Mouse (Mus musculus): ENCODE data around the gene Vmn1r223. TPM values are rescaled to one million over a fixed set of nuclear protein-coding genes. Genes with fewer than 3 reads are reported as not detected.
"Not testable (repeated sequence)": the region's sequence is repeated elsewhere in the genome, so short reads cannot be mapped to it uniquely, and the experiment has no call there.

The Vmn1r223 gene
- polyA plus RNA-seq (2014; fragmentation: Nextera tagmentation; extraction: Ambion mirVana) = not detected in 2 replicates

GRCm38 (mm10) chr13:23246834-23247233 is at the start of gene Vmn1r223:
Vmn1r223 (plus strand) TSS chr13:23247134.
- WGBS = 78% methylated on average over 1 of the region's 1 CpGs
- not testable (repeated sequence) for H3K4me3 ChIP-seq (ENCODE audit: low read length); H3K36me3 ChIP-seq (ENCODE audit: control insufficient read depth, insufficient read depth, low read length); H3K27me3 ChIP-seq (ENCODE audit: control insufficient read depth, insufficient read depth, low read length); H3K4me1 ChIP-seq (ENCODE audit: control insufficient read depth, insufficient read depth, low read length); H3K9ac ChIP-seq (ENCODE audit: low read depth, low read length); H3K9me3 ChIP-seq (ENCODE audit: control insufficient read depth, low read length); ATAC-seq (ENCODE audit: low FRiP score, low TSS enrichment); H3K4me2 ChIP-seq (replicated peaks; ENCODE audit: low read depth, low read length); H3K27ac ChIP-seq (ENCODE audit: low read depth, low read length)

GRCm38 (mm10) chr13:23203885-23204284 is 43.0 kb upstream of the Vmn1r223 start:
- not testable (repeated sequence) for H3K9ac ChIP-seq (ENCODE audit: low read depth, low read length); H3K36me3 ChIP-seq (ENCODE audit: control insufficient read depth, insufficient read depth, low read length); H3K9me3 ChIP-seq (ENCODE audit: control insufficient read depth, low read length); H3K4me1 ChIP-seq (ENCODE audit: control insufficient read depth, insufficient read depth, low read length); H3K4me2 ChIP-seq (replicated peaks; ENCODE audit: low read depth, low read length); H3K27me3 ChIP-seq (ENCODE audit: control insufficient read depth, insufficient read depth, low read length); H3K4me3 ChIP-seq (ENCODE audit: low read length); H3K27ac ChIP-seq (ENCODE audit: low read depth, low read length); ATAC-seq (ENCODE audit: low FRiP score, low TSS enrichment)
- 80% methylated on average over 1 of the region's 1 CpGs for WGBS

DNA sequence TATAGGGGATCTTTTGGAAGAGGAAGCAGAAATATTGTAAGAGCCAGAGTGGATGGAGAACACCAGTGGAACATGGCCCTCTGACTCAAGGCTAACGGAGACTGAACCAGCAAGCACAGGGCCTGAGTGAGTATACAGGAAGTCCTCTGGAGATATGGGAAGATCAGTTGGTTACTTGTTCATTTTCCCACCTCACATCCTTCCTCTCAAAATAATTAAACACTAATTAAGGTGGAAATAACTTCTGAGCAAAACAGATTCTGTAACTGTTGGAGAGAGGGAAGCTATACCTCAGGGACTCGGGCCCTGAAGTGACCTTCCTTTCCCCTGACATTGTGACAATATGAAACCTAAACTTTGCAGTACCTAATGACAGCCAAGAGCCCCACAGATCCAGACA is 33.1 kb upstream of the Vmn1r223 start, which contains the start of gene Vmn1r221:
Gene Vmn1r221 (plus strand): TSS at position 301 of the 400 bp plus-strand sequence.
- not testable (repeated sequence) for H3K9ac ChIP-seq (ENCODE audit: low read depth, low read length); H3K4me3 ChIP-seq (ENCODE audit: low read length); H3K27ac ChIP-seq (ENCODE audit: low read depth, low read length); H3K9me3 ChIP-seq (ENCODE audit: control insufficient read depth, low read length); H3K4me2 ChIP-seq (replicated peaks; ENCODE audit: low read depth, low read length); H3K4me1 ChIP-seq (ENCODE audit: control insufficient read depth, insufficient read depth, low read length); H3K36me3 ChIP-seq (ENCODE audit: control insufficient read depth, insufficient read depth, low read length); H3K27me3 ChIP-seq (ENCODE audit: control insufficient read depth, insufficient read depth, low read length); ATAC-seq (ENCODE audit: low FRiP score, low TSS enrichment)
- 88% methylated on average over 2 of the region's 2 CpGs for WGBS

GRCm38 (mm10) chr13:23235847-23236246 is 11.1 kb upstream of the Vmn1r223 start, which contains the start of gene Vmn1r222:
Vmn1r222 (minus strand) TSS chr13:23235947.
- not testable (repeated sequence) for H3K4me3 ChIP-seq (ENCODE audit: low read length); H3K27me3 ChIP-seq (ENCODE audit: control insufficient read depth, insufficient read depth, low read length); H3K27ac ChIP-seq (ENCODE audit: low read depth, low read length); H3K36me3 ChIP-seq (ENCODE audit: control insufficient read depth, insufficient read depth, low read length); H3K9me3 ChIP-seq (ENCODE audit: control insufficient read depth, low read length); ATAC-seq (ENCODE audit: low FRiP score, low TSS enrichment); H3K4me2 ChIP-seq (replicated peaks; ENCODE audit: low read depth, low read length); H3K4me1 ChIP-seq (ENCODE audit: control insufficient read depth, insufficient read depth, low read length); H3K9ac ChIP-seq (ENCODE audit: low read depth, low read length)

- 88% methylated on average over 2 of the region's 2 CpGs for WGBS
- ATAC-seq (ENCODE audit: low FRiP score, low TSS enrichment) = no peak
- no peak overlapping the region for H3K4me3 ChIP-seq (ENCODE audit: low read length)
- no peaks in the 10 kb centered on the region for H3K36me3 ChIP-seq (ENCODE audit: control insufficient read depth, insufficient read depth, low read length)
- no peak overlapping the region for H3K9ac ChIP-seq (ENCODE audit: low read depth, low read length)
- H3K27me3 ChIP-seq (ENCODE audit: control insufficient read depth, insufficient read depth, low read length) = no peaks in the 10 kb centered on the region
- H3K27ac ChIP-seq (ENCODE audit: low read depth, low read length) = no peak overlapping the region
- peaks cover 2% of the 10 kb centered on the region; the same call in 1 of the 2 replicates for H3K9me3 ChIP-seq (ENCODE audit: control insufficient read depth, low read length)
- H3K4me1 ChIP-seq (ENCODE audit: control insufficient read depth, insufficient read depth, low read length) = no peaks in the 10 kb centered on the region
- no peak overlapping the region for H3K4me2 ChIP-seq (replicated peaks; ENCODE audit: low read depth, low read length)
Measured at GRCm38 (mm10) chr13:23258546-23259048, 11.7 kb downstream of the Vmn1r223 start.

DNA sequence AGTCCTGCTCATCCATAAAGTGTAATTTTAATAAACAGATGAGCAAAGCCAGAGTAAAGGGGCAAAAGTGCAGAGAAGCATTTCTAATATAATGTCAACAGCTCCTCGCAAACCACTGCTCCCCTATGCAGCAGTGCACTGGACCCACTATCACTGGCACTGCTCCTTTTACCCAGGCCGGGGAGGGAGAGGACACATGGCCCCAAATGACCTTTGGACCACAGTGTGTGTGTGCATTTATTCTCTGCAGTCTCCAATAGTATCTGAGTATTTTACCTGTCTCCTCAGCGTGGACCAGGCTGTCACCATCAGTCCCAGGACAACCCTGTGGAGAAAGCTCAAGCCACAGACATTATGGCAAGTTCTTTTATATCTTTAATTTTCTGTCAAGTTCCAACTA is 21.7 kb downstream of the Vmn1r223 start:
- 95% methylated on average over 2 of the region's 3 CpGs for WGBS
- not testable (repeated sequence) for H3K9ac ChIP-seq (ENCODE audit: low read depth, low read length); H3K4me3 ChIP-seq (ENCODE audit: low read length); H3K4me2 ChIP-seq (replicated peaks; ENCODE audit: low read depth, low read length); H3K36me3 ChIP-seq (ENCODE audit: control insufficient read depth, insufficient read depth, low read length); H3K27me3 ChIP-seq (ENCODE audit: control insufficient read depth, insufficient read depth, low read length); H3K4me1 ChIP-seq (ENCODE audit: control insufficient read depth, insufficient read depth, low read length); H3K9me3 ChIP-seq (ENCODE audit: control insufficient read depth, low read length); H3K27ac ChIP-seq (ENCODE audit: low read depth, low read length)
- ATAC-seq (ENCODE audit: low FRiP score, low TSS enrichment) = 0 out of 2 replicates have a peak, but pooled peaks have one; percentile 32

DNA sequence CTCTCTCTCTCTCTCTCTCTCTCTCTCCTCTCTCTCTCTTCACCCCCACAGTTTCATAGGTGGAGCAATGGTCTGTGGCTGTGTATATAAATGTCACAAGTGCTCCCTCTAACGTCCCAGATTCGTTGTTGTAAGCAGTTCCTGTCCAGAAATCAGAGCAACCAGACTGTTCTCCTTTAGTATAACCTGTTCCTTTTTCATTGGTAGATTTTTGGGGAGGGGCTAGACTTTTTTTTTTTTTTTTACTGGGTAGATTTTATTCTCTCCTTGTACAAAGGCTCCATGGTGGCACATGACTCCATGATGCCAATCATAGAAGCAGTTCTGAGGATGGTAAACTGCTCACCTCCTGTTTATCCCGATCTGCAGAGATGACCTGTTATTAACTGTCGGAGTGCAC is 22.2 kb downstream of the Vmn1r223 start:
- not testable (repeated sequence) for H3K4me3 ChIP-seq (ENCODE audit: low read length); H3K27me3 ChIP-seq (ENCODE audit: control insufficient read depth, insufficient read depth, low read length); H3K9ac ChIP-seq (ENCODE audit: low read depth, low read length); H3K36me3 ChIP-seq (ENCODE audit: control insufficient read depth, insufficient read depth, low read length); H3K27ac ChIP-seq (ENCODE audit: low read depth, low read length); H3K4me1 ChIP-seq (ENCODE audit: control insufficient read depth, insufficient read depth, low read length); H3K9me3 ChIP-seq (ENCODE audit: control insufficient read depth, low read length); H3K4me2 ChIP-seq (replicated peaks; ENCODE audit: low read depth, low read length)
- ATAC-seq (ENCODE audit: low FRiP score, low TSS enrichment) = peak; percentile 90
- 46% methylated on average over 4 of the region's 4 CpGs for WGBS

GRCm38 (mm10) chr13:23269681-23270080 is 22.7 kb downstream of the Vmn1r223 start:
- no peaks in the 10 kb centered on the region for H3K9me3 ChIP-seq (ENCODE audit: control insufficient read depth, low read length)
- 0 out of 2 replicates have a peak, but pooled peaks cover 4% of the 10 kb centered on the region for H3K4me1 ChIP-seq (ENCODE audit: control insufficient read depth, insufficient read depth, low read length)
- no peak overlapping the region for H3K9ac ChIP-seq (ENCODE audit: low read depth, low read length)
- peak overlapping the region; percentile 34; the same call in 1 of the 2 replicates for H3K4me3 ChIP-seq (ENCODE audit: low read length)
- no peaks in the 10 kb centered on the region for H3K27me3 ChIP-seq (ENCODE audit: control insufficient read depth, insufficient read depth, low read length)
- H3K27ac ChIP-seq (ENCODE audit: low read depth, low read length) = no peak overlapping the region
- ATAC-seq (ENCODE audit: low FRiP score, low TSS enrichment) = peak; percentile 39; the same call in 1 of the 2 replicates
- peak overlapping the region; percentile 48 for H3K4me2 ChIP-seq (replicated peaks; ENCODE audit: low read depth, low read length)
- no peaks in the 10 kb centered on the region for H3K36me3 ChIP-seq (ENCODE audit: control insufficient read depth, insufficient read depth, low read length)
- WGBS = 34% methylated on average over 11 of the region's 11 CpGs

- WGBS = 2% methylated on average over 34 of the region's 34 CpGs
- ATAC-seq (ENCODE audit: low FRiP score, low TSS enrichment) = peak; percentile 89
Measured at GRCm38 (mm10) chr13:23270321-23271101, 23.6 kb downstream of the Vmn1r223 start.

More at GRCm38 (mm10) chr13:23270321-23271101, 23.6 kb downstream of the Vmn1r223 start:
- Histone ChIP-seq H3K4me1 (ENCODE audit: control insufficient read depth, insufficient read depth, low read length) (0 out of 2 replicates have a peak, but pooled peaks cover 4% of the 10 kb centered on the region), H3K27ac (ENCODE audit: low read depth, low read length) (no peak overlapping the region), H3K9me3 (ENCODE audit: control insufficient read depth, low read length) (no peaks in the 10 kb centered on the region), H3K9ac (ENCODE audit: low read depth, low read length) (0 out of 2 replicates have a peak overlapping the region, but pooled peaks have one; percentile 14), H3K4me3 (ENCODE audit: low read length) (peak overlapping the region; percentile 34), H3K27me3 (ENCODE audit: control insufficient read depth, insufficient read depth, low read length) (no peaks in the 10 kb centered on the region), H3K4me2 (replicated peaks; ENCODE audit: low read depth, low read length) (peak overlapping the region; percentile 48), H3K36me3 (ENCODE audit: control insufficient read depth, insufficient read depth, low read length) (no peaks in the 10 kb centered on the region)

Measured in kidney, embryonic 14.5 days (tissue).